Mouse (Mus musculus): ENCODE measurements around the gene Cx3cl1.

Gene Cx3cl1

GRCm38 (mm10) chr8:94773700-94774171 is 1.9 kb downstream of the Cx3cl1 start:
- DNase-seq (ENCODE audit: low spot score in 2 of 2): no peak

- no peak for DNase-seq (ENCODE audit: low spot score in 2 of 2)
Observed at GRCm38 (mm10) chr8:94774601-94775000, 2.8 kb downstream of the Cx3cl1 start.

- no peak for DNase-seq (ENCODE audit: low spot score in 2 of 2)
Observed at GRCm38 (mm10) chr8:94776346-94776745, 4.5 kb downstream of the Cx3cl1 start.

- no peak for DNase-seq (ENCODE audit: low spot score in 2 of 2)
Observed at GRCm38 (mm10) chr8:94778036-94778435, 6.2 kb downstream of the Cx3cl1 start.

GRCm38 (mm10) chr8:94778473-94778872 is 6.7 kb downstream of the Cx3cl1 start:
- DNase-seq (ENCODE audit: low spot score in 2 of 2): no peak

- no peak for DNase-seq (ENCODE audit: low spot score in 2 of 2)
Observed at GRCm38 (mm10) chr8:94778895-94779533, 7.2 kb downstream of the Cx3cl1 start.

GRCm38 (mm10) chr8:94779534-94780294 is 7.9 kb downstream of the Cx3cl1 start:
- DNase-seq (ENCODE audit: low spot score in 2 of 2): no peak

- no peak for DNase-seq (ENCODE audit: low spot score in 2 of 2)
Observed at GRCm38 (mm10) chr8:94780491-94781154, 8.8 kb downstream of the Cx3cl1 start.

- DNase-seq (ENCODE audit: low spot score in 2 of 2): no peak
Observed at GRCm38 (mm10) chr8:94781155-94781837, 9.5 kb downstream of the Cx3cl1 start.

GRCm38 (mm10) chr8:94781838-94782235 is 10.0 kb downstream of the Cx3cl1 start:
- DNase-seq (ENCODE audit: low spot score in 2 of 2): no peak

- DNase-seq (ENCODE audit: low spot score in 2 of 2): no peak
Observed at GRCm38 (mm10) chr8:94783890-94784289, 12.1 kb downstream of the Cx3cl1 start.

GRCm38 (mm10) chr8:94785247-94785985 is 13.6 kb downstream of the Cx3cl1 start:
- peak; percentile 82 to 83 for DNase-seq (ENCODE audit: low spot score in 2 of 2)

- DNase-seq (ENCODE audit: low spot score in 2 of 2): peak in 1 of 2 experiments; percentile 12
Observed at GRCm38 (mm10) chr8:94785995-94786595, 14.3 kb downstream of the Cx3cl1 start.

GRCm38 (mm10) chr8:94787524-94788501 is 16.0 kb downstream of the Cx3cl1 start:
- peak; percentile 82 to 87 for DNase-seq (ENCODE audit: low spot score in 2 of 2)

GRCm38 (mm10) chr8:94789256-94789955 is 17.6 kb downstream of the Cx3cl1 start:
- no peak for DNase-seq (ENCODE audit: low spot score in 2 of 2)

GRCm38 (mm10) chr8:94794368-94794767 is 22.6 kb downstream of the Cx3cl1 start:
- no peak for DNase-seq (ENCODE audit: low spot score in 2 of 2)

GRCm38 (mm10) chr8:94794782-94795181 is 23.0 kb downstream of the Cx3cl1 start:
- no peak for DNase-seq (ENCODE audit: low spot score in 2 of 2)

- DNase-seq (ENCODE audit: low spot score in 2 of 2): no peak
Observed at GRCm38 (mm10) chr8:94800278-94800968, 28.6 kb downstream of the Cx3cl1 start.

Measured in spleen, postnatal 4 days (tissue).